Comparison of ENCODE assay signal across 12 mouse cellular contexts in genomic region chr17:49438822-49439574, GRCm38 (mm10). TPM values are rescaled to one million over a fixed set of nuclear protein-coding genes. Genes with fewer than 3 reads are reported as not detected.
DNase-seq lines count a peak whose midpoint lies in the region; ATAC-seq and TF ChIP-seq lines count a peak whose summit lies in the region.
"Had no signal": no experiment of that assay in that cellular context is flagged by ENCODE, and none has a peak within 500 bp of the region (broad histone marks: within the 10 kb centered on the region; RNA-seq: fewer than 3 reads in every experiment).

No protein-coding gene starts in this region.

- peaks cover 3% of the 10 kb centered on the region; the same call in 1 of the 2 replicates for H3K36me3 ChIP-seq in forebrain, embryonic 11.5 days (ENCODE audit: control insufficient read depth, insufficient read depth, low read length)

- 74% methylated on average over 12 of the region's 12 CpGs for WGBS in lung, adult 2 months
- WGBS in forebrain, embryonic 11.5 days: 90% methylated on average over 12 of the region's 12 CpGs

- no peak for TF ChIP-seq POLR2A in lung, adult 2 months (IDR thresholded peaks at IDR 0.05; ENCODE audit: borderline replicate concordance, extremely low read depth, low read depth, low read length)

- no peak overlapping the region for H3K27ac ChIP-seq in forebrain, embryonic 11.5 days (ENCODE audit: low read depth, low read length)
- H3K27ac ChIP-seq: hindbrain, embryonic 13.5 days; kidney, postnatal 0 days; midbrain, embryonic 15.5 days had no signal

- no peak for TF ChIP-seq CTCF in lung, adult 2 months (IDR thresholded peaks at IDR 0.05; ENCODE audit: insufficient read depth, low read length)

- H3K9me3 ChIP-seq in forebrain, embryonic 11.5 days (ENCODE audit: control insufficient read depth, low read length): no peaks in the 10 kb centered on the region
- H3K9me3 ChIP-seq: hindbrain, embryonic 13.5 days; midbrain, embryonic 15.5 days had no signal

- H3K4me3 ChIP-seq in lung, adult 2 months (replicated peaks; ENCODE audit: extremely low read depth, low read depth, low read length): no peak overlapping the region
- H3K4me3 ChIP-seq in forebrain, embryonic 11.5 days (ENCODE audit: low read depth, low read length): no peak overlapping the region
- H3K4me3 ChIP-seq: hindbrain, embryonic 13.5 days; midbrain, embryonic 15.5 days had no signal

- no peak for ATAC-seq in forebrain, embryonic 11.5 days (replicated peaks; ENCODE audit: low FRiP score)
- ATAC-seq: lung, postnatal 0 days; midbrain, embryonic 15.5 days had no signal

- no peak overlapping the region for H3K9ac ChIP-seq in forebrain, embryonic 11.5 days (ENCODE audit: low read length)
- H3K9ac ChIP-seq: hindbrain, embryonic 13.5 days; midbrain, embryonic 15.5 days had no signal

- no peak overlapping the region for H3K4me2 ChIP-seq in forebrain, embryonic 11.5 days (ENCODE audit: low read depth, low read length, severe bottlenecking)
- H3K4me2 ChIP-seq: hindbrain, embryonic 13.5 days; midbrain, embryonic 15.5 days had no signal

- no peaks in the 10 kb centered on the region for H3K27me3 ChIP-seq in forebrain, embryonic 11.5 days (ENCODE audit: control insufficient read depth, insufficient read depth, low read length)
- H3K27me3 ChIP-seq: hindbrain, embryonic 13.5 days; midbrain, embryonic 15.5 days had no signal

- H3K4me1 ChIP-seq in lung, adult 2 months (ENCODE audit: control insufficient read depth, insufficient read depth, low read length): no peaks in the 10 kb centered on the region
- H3K4me1 ChIP-seq in forebrain, embryonic 11.5 days (replicated peaks; ENCODE audit: control insufficient read depth, insufficient read depth, low read length): no peaks in the 10 kb centered on the region
- H3K4me1 ChIP-seq: hindbrain, embryonic 13.5 days; midbrain, embryonic 15.5 days had no signal

- peak; percentile 1 for DNase-seq in lung, adult 2 months
- no peak for DNase-seq in lung, postnatal 14 days
- DNase-seq in c-Kit-positive CD71-positive TER-119-positive erythroid progenitor cells, embryonic 14.5 days (ENCODE audit: low spot score): peak; percentile 72
- peak; percentile 89 for DNase-seq in liver
- peak; percentile 53 to 72 for DNase-seq in spleen, postnatal 36 days (ENCODE audit: low spot score in 2 of 2)
- no peak for DNase-seq in forebrain, embryonic 11.5 days (ENCODE audit: low spot score)
- DNase-seq in layer of hippocampus, adult 18-20 months (ENCODE audit: low spot score in 2 of 2): no peak
- DNase-seq: cerebellum, postnatal 36 days had no signal

RNA-seq across cellular contexts. Expression of gene Mocs1, which starts 10.8 kb away (rescaled TPM):
- polyA plus RNA-seq in lung, adult 2 months (2012; rRNA removed): 36.2 and 39.7 TPM in 2 replicates
- 5.6 and 7.4 TPM in 2 replicates for polyA plus RNA-seq in forebrain, embryonic 11.5 days (2014; fragmentation: Nextera tagmentation; extraction: Ambion mirVana)
- 10 to 100 TPM; 14.1 to 15.6 TPM for total RNA-seq in layer of hippocampus, adult 18-20 months (2021)

Comparison
In these comparisons a context has a peak if more than half of its experiments do, and no peak if none do; other contexts are left out.
1. DNase-seq: peak in lung, adult 2 months (single experiment), c-Kit-positive CD71-positive TER-119-positive erythroid progenitor cells, embryonic 14.5 days (single experiment), liver (single experiment) and spleen, postnatal 36 days (2 of 2); none in lung, postnatal 14 days (single experiment), forebrain, embryonic 11.5 days (single experiment) and layer of hippocampus, adult 18-20 months (0 of 2).